Mouse (Mus musculus) embryonic fibroblast, embryonic 13.5 days (primary cell): ENCODE data around the gene 6030445D17Rik. TPM values are rescaled to one million over a fixed set of nuclear protein-coding genes. Genes with fewer than 3 reads are reported as not detected.

ENCODE experiments used
- H3K27ac ChIP-seq: 2 replicates; pipeline ENCODE4 v1.5.1; 2012; ENCODE audit warnings: low read length, control low read depth, inconsistent platforms; ENCODE audit not compliant: insufficient read depth
- H3K4me1 ChIP-seq: 2 replicates; pipeline ENCODE4 v1.6.1; 2011; ENCODE audit warnings: low read length; ENCODE audit not compliant: control insufficient read depth, insufficient read depth
- H3K4me3 ChIP-seq: 2 replicates; pipeline ENCODE4 v1.5.1; 2011; ENCODE audit warnings: mild to moderate bottlenecking, control low read depth, low read length; ENCODE audit not compliant: insufficient read depth
- CTCF ChIP-seq: IDR thresholded peaks from 2 replicates; pipeline ENCODE4 v1.5.1; 2011; ENCODE audit warnings: mild to moderate bottlenecking, control low read depth, low read length, moderate library complexity, borderline replicate concordance; ENCODE audit not compliant: insufficient read depth
- POLR2A ChIP-seq: IDR thresholded peaks from 2 replicates; pipeline ENCODE4 v1.6.1; 2011; ENCODE audit warnings: low read depth, mild to moderate bottlenecking, control low read depth, low read length, moderate library complexity
- polyA plus RNA-seq: library from polyadenylated mRNA; stranded (reverse); fragments of >200 nt; gene quantifications from 2 replicates; pipeline ENCODE4 v1.2.4, GENCODE M21; 2011; ENCODE audit warnings: low read depth; ENCODE audit not compliant: missing spikeins, insufficient read length

Gene 6030445D17Rik
- polyA plus RNA-seq, 1 experiment, result not detected

DNA sequence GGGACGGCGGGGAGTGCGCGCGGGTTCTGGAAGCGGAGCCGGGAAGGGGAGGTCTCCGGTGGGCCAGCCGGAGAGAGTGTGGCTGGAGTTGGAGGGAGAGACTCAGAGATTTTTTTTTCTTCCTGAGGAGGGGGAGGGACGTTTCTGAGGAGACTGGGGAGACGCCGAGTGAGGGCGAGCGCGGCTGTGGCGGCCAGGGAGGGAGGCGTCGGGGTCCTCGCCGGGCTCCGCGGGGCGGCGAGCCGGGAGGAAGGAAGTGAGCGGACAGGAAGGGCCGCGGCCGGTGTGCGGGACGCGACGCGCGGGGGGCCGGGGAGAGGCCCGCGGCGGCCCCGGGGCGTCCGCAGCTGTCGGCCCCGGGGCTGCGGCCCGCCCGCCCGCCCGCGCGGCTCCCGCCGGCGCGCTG, 7.9 kb downstream of the 6030445D17Rik start:
- peak overlapping the region; percentile 85 for H3K27ac ChIP-seq
- peaks cover 8% of the 10 kb centered on the region for H3K4me1 ChIP-seq
- no peak for TF ChIP-seq POLR2A
- no peak for TF ChIP-seq CTCF
- H3K4me3 ChIP-seq, result peak overlapping the region; percentile 81

DNA sequence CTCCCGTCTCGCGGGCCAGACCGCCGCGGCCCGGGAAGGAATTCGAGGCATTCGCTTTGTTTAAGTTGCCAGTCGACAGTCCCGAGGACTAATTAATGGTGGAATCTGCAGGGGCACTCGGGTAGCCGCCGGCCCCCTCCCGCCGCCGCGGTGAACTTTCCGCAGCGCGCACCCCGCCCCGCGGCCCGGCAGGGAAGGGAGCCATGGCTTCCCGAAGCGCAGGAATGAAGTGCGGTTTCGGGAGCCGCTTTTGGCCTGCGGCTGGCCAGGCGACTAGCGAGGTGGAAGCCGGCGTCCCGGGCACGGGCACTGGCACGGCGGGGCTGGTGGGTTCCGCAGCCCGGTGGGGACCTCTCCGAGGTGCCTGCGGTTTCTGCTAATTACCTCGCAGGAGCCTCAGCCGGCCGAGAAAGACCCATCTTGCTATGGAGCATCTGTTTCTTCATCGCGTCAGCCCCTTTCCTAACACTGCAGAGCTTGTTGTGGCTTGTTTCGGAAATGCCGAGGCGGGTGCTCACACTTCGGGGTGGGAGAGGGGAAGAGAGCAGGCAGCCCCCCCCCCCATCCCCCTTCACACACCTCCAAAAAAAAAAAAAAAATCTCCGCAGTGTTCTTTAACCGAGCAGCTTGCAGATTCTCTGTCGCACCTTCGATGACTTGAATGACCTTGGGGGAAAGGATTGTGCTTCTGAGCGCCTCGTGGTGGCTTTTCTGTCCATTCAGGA, 8.5 kb downstream of the 6030445D17Rik start:
- no peak for TF ChIP-seq POLR2A
- TF ChIP-seq CTCF, result no peak
- Histone ChIP-seq H3K4me3 (peak overlapping the region; percentile 81), H3K27ac (peak overlapping the region; percentile 85), H3K4me1 (peaks cover 8% of the 10 kb centered on the region)

DNA sequence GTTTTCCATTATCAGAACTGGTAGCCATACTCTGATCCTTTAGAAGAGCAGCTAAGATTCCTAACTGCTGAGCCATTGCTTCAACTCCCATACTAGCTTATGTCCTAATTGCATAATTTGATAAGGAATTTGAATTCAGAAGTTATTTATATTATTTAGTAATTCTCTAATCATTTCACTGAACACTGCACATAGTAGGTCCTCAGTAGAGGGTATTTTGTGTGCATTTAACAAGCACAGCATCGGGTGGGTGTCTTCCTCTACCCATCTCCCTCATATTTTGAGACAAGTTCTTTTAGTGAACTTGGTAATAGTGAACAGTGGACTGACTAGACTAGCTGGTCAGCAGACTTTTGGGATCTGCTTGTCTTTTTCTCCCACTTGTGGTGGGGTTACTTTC, 14.6 kb downstream of the 6030445D17Rik start:
- no peak overlapping the region for H3K27ac ChIP-seq
- no peak overlapping the region for H3K4me3 ChIP-seq
- TF ChIP-seq CTCF, result no peak
- no peak for TF ChIP-seq POLR2A
- H3K4me1 ChIP-seq, result no peaks in the 10 kb centered on the region; the same call in none of the 2 replicates

DNA sequence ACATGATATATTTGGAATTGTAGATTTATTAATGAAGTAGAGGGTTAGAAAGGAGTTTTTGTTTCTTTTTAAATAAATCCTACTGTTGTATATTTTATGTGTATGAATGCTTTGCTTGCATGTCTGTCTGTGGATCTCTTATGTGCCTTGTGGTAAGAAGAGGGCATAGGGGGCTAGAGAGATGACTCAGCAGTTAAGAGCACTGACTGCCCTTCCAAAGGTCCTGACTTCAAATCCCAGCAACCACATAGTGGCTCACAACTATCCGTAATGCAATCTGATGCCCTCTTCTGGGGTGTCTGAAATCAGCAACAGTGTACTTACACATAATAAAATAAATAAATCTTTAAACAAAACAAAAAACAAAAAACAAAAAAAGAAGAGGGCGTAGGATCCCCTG, 24.5 kb downstream of the 6030445D17Rik start:
- Histone ChIP-seq H3K4me1 (no peaks in the 10 kb centered on the region), H3K4me3 (no peak overlapping the region), H3K27ac (no peak overlapping the region)
- TF ChIP-seq POLR2A, result no peak
- no peak for TF ChIP-seq CTCF

DNA sequence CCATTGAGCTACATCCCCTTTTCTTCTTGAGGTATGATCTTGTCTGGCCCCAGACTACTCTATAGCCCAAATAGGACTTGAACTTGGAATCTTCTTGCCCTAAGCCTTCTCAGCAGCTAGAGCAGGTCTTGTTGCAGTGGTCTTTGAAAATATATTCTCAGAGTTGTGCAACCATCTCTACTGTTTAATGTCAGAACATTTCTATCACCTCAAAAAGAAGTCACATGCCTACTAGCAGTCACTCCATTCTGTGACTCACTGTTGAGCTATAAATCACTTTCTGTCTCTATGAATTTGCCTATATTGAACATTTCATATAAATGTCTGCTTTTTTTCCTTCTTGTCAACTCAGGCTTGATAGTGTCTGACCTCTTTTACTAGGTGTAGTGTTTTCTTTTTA, 33.9 kb downstream of the 6030445D17Rik start:
- no peak for TF ChIP-seq CTCF
- no peak for TF ChIP-seq POLR2A
- Histone ChIP-seq H3K4me3 (no peak overlapping the region), H3K27ac (no peak overlapping the region), H3K4me1 (peaks cover 5% of the 10 kb centered on the region; the same call in 1 of the 2 replicates)

DNA sequence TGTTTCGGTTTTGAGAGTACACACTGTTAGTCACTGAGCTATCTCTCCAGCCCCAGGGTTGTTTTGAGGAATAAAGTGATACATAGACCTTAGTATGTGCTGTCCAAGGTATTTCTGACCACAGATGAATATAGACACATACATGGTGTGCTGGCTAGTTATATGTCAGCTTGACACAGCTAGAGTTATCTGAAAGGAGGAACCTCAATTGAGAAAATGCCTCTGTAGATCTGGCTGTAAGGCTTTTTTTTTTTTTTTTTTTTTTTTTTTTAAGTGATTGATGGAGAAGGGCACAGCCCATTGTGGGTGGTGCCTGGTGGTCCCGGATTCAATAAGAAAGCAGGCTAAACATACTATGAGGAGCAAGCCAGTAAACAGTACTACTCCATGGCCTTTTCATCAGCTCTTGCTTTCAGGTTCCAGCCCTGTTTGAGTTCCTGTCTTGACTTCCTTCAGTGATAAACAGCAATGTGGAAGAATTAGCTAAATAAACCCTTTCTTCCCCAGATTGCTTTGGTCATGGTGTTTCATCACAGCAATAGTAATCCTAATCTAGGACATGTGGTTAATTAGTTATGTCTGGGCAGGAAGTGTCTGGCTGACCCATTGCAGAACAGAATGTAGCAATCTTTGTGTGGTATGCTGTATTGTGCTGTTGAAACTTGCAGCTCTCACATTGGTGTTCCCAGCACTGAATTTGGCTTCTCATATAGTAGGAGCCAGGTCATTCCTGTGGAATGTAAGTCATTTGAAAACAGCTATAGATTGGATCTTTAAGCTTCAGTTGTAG, 43.6 kb downstream of the 6030445D17Rik start:
- Histone ChIP-seq H3K4me1 (peaks cover 4% of the 10 kb centered on the region), H3K27ac (peak overlapping the region; percentile 81), H3K4me3 (no peak overlapping the region)
- TF ChIP-seq CTCF (no peak), POLR2A (no peak)

DNA sequence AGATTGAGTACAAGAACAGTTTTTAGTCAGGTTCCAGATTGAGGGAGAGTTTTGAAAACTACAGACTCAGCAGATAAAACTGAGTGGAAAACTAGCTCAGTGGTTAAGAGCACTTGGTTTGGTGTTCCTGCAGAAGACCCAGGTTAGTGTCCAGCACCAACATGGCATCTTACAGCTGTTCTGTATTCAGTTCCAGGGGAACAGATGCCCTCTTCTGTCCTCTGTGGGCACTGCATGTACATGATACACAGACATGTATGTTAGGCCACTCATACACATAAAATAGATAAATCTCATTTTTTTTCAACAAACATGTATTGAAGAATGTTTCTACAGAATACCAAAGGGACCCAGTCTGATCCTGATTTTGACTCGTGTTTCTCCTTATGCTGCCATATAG, 47.8 kb downstream of the 6030445D17Rik start:
- Histone ChIP-seq H3K4me3 (no peak overlapping the region), H3K4me1 (peaks cover 12% of the 10 kb centered on the region), H3K27ac (no peak overlapping the region)
- no peak for TF ChIP-seq POLR2A
- TF ChIP-seq CTCF, result no peak

DNA sequence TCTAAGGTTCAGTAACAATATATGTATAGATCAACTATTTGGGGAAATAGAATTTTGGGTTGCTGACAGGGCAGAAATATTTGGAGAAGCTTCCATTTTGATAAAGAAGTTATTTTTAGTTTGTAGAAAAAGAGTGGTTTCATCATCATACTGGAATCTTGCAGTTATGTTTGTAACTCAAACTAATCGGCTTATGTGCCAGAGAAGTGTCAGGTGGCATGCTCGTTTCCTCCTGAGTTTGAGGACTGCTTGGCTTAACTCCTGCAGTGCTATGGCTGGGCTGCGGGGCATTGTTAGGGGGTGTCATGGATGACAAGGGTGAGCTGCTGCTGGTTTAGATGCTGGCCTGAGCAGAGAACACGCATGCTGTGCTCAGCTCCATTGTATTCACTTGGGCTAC, 49.7 kb downstream of the 6030445D17Rik start:
- Histone ChIP-seq H3K4me1 (peaks cover 22% of the 10 kb centered on the region), H3K27ac (no peak overlapping the region; the same call in 1 of the 2 replicates), H3K4me3 (no peak overlapping the region)
- no peak for TF ChIP-seq POLR2A
- TF ChIP-seq CTCF, result no peak

DNA sequence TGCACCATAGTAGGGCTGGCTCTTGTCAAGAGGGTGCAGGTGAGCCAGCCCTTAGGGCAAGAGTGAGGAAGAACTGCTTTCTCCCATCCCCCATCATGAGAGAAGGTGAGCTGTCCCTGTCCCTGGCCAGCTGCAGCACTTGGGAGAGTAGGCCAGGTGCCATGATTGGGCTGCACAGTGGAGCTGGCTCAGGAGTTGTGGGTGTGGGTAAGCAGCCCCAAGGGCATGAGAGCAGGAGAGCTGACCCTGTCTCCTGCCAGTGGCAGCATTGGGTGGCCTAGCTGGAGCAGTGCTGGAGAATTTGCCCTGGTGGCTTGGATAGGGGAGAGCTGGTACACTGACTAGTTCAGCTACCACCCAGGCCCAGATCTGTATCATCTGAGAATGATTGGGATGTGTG, 50.9 kb downstream of the 6030445D17Rik start:
- no peak overlapping the region for H3K27ac ChIP-seq
- TF ChIP-seq POLR2A (no peak), CTCF (no peak)
- H3K4me3 ChIP-seq, result no peak overlapping the region
- H3K4me1 ChIP-seq, result peaks cover 27% of the 10 kb centered on the region

Other genes starting within 250 kb of the 6030445D17Rik start
- gene Tcea3, start 214.5 kb upstream of the 6030445D17Rik start, polyA plus RNA-seq, result 13.1 and 15.6 TPM in 2 replicates
- gene Zfp46, start 177.6 kb upstream of the 6030445D17Rik start, polyA plus RNA-seq, result 22.4 and 23.2 TPM in 2 replicates
- 88.0 and 105 TPM in 2 replicates for gene Hnrnpr, start 151.3 kb upstream of the 6030445D17Rik start, polyA plus RNA-seq
- gene Htr1d, start 38.7 kb upstream of the 6030445D17Rik start, polyA plus RNA-seq, result not detected in 2 replicates
- 58.5 and 59.4 TPM in 2 replicates for gene Luzp1, start 7.5 kb downstream of the 6030445D17Rik start, polyA plus RNA-seq
- 83.4 and 88.7 TPM in 2 replicates for gene Kdm1a, start 140.5 kb downstream of the 6030445D17Rik start, polyA plus RNA-seq
- gene Tex46, start 148.2 kb downstream of the 6030445D17Rik start, polyA plus RNA-seq, result not detected in 2 replicates
- gene Lactbl1, start 160.4 kb downstream of the 6030445D17Rik start, polyA plus RNA-seq, result not detected in 2 replicates